Mouse (Mus musculus): Measurements from ENCODE around the gene Shd. TPM values are rescaled to one million over a fixed set of nuclear protein-coding genes. Genes with fewer than 3 reads are reported as not detected.

Gene Shd
- polyA plus RNA-seq, 1 experiment from 2014 or later: 102 TPM

DNA sequence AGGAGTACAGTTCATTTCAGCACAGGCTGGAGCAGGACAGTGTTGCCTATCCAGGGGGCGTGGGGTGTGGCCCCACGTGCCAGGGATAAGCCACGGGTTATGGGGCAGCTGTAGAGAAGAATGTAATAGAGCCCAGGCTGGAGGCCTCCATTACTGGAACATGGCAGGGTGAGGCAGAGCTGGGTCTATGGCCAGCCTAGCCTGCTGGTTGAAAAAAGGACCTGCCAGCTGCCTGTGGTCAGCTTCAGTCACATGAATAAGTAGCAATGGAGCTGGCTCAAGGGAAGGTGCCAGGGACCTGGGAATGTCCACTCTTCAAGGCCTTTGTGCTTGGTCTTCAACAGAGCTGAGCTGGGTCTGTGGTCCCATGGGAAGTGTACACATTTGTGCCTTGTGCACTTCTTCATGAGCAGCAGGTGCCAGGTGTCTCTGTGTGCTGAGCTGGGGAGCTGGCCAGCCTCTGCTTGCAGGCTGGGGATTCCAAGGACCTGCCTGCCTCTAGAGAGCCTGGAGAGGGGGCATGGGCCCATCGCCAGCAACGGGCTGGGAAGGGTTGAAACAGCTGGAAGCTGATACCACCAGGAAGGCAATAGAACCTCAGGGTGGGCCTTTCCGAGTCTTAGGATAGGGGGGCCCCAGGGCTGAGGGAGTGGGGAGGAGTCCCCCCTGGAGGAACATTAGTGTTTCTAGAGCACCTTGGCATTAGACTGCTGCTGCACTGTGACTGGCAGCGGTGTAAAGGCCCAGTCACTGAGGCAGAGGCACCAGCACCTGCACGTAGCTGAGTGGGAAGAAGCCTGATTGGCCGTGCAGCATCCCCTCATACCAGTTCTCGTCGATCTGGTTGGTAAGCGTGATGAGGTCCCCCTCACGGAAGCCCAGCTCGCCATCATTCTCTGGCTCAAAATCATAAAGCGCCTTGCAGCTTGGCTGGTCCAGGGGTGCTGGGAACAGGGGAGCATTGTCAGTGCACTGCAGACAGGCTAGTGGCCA is 46.8 kb downstream of the Shd start:
- H3K4me1 ChIP-seq (replicated peaks; ENCODE audit: control insufficient read depth, insufficient read depth, low read length): no peaks in the 10 kb centered on the region
- DNase-seq (ENCODE audit: low spot score) (no peak), ATAC-seq (ENCODE audit: low FRiP score) (no peak)
- H3K4me2 ChIP-seq (replicated peaks; ENCODE audit: low read depth, low read length): no peak overlapping the region
- no peaks in the 10 kb centered on the region for H3K27me3 ChIP-seq (ENCODE audit: control insufficient read depth, insufficient read depth, low read length)
- H3K27ac ChIP-seq (ENCODE audit: low read depth, low read length): no peak overlapping the region
- no peak overlapping the region for H3K4me3 ChIP-seq (ENCODE audit: low read depth, low read length)
- H3K9me3 ChIP-seq (ENCODE audit: control insufficient read depth, low read length): no peaks in the 10 kb centered on the region
- H3K36me3 ChIP-seq (ENCODE audit: control insufficient read depth, insufficient read depth, low read length): peaks cover 21% of the 10 kb centered on the region
- WGBS: 86% methylated on average over 15 of the region's 15 CpGs
- no peak overlapping the region for H3K9ac ChIP-seq (ENCODE audit: low read depth, low read length)

DNA sequence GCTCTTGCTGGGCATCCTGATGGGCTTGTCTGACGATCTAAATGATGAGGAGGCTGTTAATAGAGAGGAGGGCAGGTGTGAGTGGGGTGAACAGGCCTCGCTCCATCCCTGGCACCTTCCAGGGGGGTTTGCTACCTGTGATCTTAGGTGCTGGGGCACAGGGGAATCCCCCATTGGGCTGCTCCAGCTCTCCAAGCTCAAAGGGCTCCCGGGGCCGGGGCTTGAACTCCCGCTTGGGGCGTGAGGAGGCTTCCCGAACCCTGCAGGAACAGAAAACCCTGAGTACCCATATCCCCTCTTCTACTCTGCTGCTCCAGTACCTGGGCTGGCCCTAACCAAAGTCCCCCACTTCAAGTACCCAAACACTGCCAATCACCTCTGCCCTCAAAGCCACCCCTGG is 47.6 kb downstream of the Shd start:
- Histone ChIP-seq H3K27me3 (ENCODE audit: control insufficient read depth, insufficient read depth, low read length) (no peaks in the 10 kb centered on the region), H3K27ac (ENCODE audit: low read depth, low read length) (no peak overlapping the region), H3K36me3 (ENCODE audit: control insufficient read depth, insufficient read depth, low read length) (peaks cover 21% of the 10 kb centered on the region), H3K4me3 (ENCODE audit: low read depth, low read length) (no peak overlapping the region), H3K4me2 (replicated peaks; ENCODE audit: low read depth, low read length) (no peak overlapping the region), H3K9me3 (ENCODE audit: control insufficient read depth, low read length) (no peaks in the 10 kb centered on the region), H3K9ac (ENCODE audit: low read depth, low read length) (no peak overlapping the region), H3K4me1 (replicated peaks; ENCODE audit: control insufficient read depth, insufficient read depth, low read length) (peaks cover under 1% of the 10 kb centered on the region; the same call in 1 of the 2 replicates)
- 85% methylated on average over 7 of the region's 7 CpGs for WGBS
- no peak for DNase-seq (ENCODE audit: low spot score)
- 0 out of 2 replicates have a peak, but pooled peaks have one; percentile 2 for ATAC-seq (ENCODE audit: low FRiP score)

DNA sequence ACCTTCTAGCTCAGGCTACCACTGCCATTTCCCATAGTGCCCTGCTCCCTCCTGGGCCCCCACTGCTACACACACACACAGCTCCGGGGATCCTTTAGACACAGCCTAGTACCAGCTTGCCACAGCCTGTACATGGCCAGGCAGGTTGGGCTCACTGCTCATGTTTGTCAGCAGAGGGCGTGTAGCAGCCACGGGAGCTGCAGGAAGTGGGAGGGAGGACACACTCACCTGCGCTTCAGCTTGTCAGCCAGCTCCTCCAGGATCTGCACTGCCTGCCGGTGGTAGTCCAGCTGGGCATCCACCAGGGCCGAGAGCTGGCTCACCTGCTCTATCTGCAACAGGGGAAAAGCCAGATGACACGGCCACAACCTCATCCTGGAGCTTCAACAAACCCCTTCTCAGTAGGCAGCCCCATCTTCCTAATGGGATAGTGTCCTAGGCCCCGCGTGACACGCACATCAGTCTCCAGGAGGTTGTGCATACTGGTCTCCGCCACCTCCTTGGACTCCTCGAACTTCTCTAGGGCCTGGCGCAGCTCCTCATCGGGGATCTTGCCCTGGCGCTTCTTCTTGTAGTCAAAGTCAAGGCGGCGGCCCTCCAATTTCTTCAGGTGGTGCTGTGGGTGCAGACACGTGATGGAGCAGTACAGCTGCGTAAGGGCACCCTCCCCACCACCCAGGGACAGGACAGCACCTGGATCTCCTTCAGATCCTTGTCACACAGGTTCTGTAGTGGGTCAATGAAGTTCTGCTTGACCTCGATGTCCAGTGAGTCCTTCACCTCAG is 48.3 kb downstream of the Shd start:
- no peak overlapping the region for H3K27ac ChIP-seq (ENCODE audit: low read depth, low read length)
- no peak overlapping the region for H3K4me2 ChIP-seq (replicated peaks; ENCODE audit: low read depth, low read length)
- no peaks in the 10 kb centered on the region for H3K9me3 ChIP-seq (ENCODE audit: control insufficient read depth, low read length)
- no peak for DNase-seq (ENCODE audit: low spot score)
- H3K27me3 ChIP-seq (ENCODE audit: control insufficient read depth, insufficient read depth, low read length): no peaks in the 10 kb centered on the region
- H3K9ac ChIP-seq (ENCODE audit: low read depth, low read length): no peak overlapping the region
- peaks cover 21% of the 10 kb centered on the region for H3K36me3 ChIP-seq (ENCODE audit: control insufficient read depth, insufficient read depth, low read length)
- WGBS: 77% methylated on average over 20 of the region's 20 CpGs
- H3K4me3 ChIP-seq (ENCODE audit: low read depth, low read length): no peak overlapping the region
- peak; percentile 22; the same call in 1 of the 2 replicates for ATAC-seq (ENCODE audit: low FRiP score)
- peaks cover 3% of the 10 kb centered on the region; the same call in 1 of the 2 replicates for H3K4me1 ChIP-seq (replicated peaks; ENCODE audit: control insufficient read depth, insufficient read depth, low read length)

DNA sequence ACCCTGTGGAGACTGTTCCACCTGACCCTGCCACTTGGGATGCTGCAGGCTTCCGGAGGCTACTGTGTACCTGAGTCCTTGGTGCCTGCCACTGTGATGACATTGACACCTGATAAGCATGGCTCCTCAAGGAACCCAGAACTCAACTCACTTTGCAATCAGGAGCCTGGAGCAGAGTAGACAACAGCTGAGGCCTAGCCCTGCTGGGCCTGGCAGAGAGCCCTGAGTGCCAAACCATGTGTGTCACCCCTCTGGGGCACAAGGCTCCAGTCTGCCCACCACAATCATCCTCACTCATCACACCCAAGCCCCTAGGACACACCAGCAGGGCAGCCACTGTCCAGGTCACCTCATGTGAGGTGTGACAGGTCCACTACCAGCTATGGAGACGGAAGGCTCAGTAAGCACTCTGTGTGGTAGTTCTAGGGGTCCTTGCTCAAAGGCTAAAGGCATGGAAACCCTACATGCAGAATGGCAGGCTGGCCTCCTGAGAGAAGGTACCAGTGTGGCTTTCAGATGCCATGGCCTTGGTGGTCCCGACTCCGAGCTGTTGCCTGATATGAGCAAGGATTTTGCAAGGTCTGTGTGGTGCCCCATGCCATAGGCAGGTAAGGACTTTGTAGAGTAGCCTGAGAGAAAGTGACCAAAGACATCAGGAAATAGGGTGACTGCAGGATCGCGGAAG is 50.3 kb downstream of the Shd start:
- no peak for ATAC-seq (ENCODE audit: low FRiP score)
- Histone ChIP-seq H3K27me3 (ENCODE audit: control insufficient read depth, insufficient read depth, low read length) (no peaks in the 10 kb centered on the region), H3K36me3 (ENCODE audit: control insufficient read depth, insufficient read depth, low read length) (peaks cover 21% of the 10 kb centered on the region), H3K27ac (ENCODE audit: low read depth, low read length) (no peak overlapping the region), H3K9ac (ENCODE audit: low read depth, low read length) (no peak overlapping the region), H3K4me1 (replicated peaks; ENCODE audit: control insufficient read depth, insufficient read depth, low read length) (peaks cover 3% of the 10 kb centered on the region; the same call in 1 of the 2 replicates), H3K4me3 (ENCODE audit: low read depth, low read length) (no peak overlapping the region), H3K4me2 (replicated peaks; ENCODE audit: low read depth, low read length) (no peak overlapping the region), H3K9me3 (ENCODE audit: control insufficient read depth, low read length) (no peaks in the 10 kb centered on the region)
- DNase-seq (ENCODE audit: low spot score): no peak
- WGBS: 96% methylated on average over 6 of the region's 6 CpGs

DNA sequence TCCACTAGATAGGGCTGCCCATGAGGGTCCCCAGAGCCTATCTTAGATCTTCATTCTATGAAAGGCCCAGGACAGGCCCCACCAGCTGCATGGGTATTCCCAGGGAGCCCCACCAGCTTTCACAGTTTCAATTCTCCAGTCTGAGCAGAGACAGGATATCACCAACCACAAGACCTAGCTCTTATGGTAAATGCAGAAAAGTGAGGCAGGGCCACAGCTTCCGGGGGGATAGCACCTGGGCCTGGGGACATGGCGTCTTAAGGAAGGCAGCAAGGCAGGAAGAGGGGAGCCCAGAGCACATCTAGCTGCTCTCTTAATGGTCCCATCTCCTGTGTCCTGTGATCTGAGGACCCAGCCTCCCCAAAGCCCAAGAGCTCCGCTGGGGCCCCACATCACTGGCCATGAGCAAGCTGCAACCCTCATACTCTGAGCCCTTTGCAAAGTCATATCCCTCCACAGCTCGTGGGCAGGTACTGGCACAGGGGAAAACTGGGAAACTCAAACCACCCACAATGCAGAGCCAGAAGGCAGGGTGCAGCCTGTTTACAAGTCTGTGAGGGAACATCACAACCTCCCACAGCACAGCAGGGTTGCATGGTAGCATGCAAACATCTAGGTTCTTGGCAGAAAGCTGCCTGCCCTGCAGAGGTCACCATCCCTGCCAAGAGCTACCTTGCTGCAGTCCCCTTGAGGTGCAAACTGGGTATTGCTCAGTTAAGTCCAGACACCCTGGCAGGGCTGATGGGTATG is 51.1 kb downstream of the Shd start:
- Histone ChIP-seq H3K27ac (ENCODE audit: low read depth, low read length) (peak overlapping the region; percentile 13; the same call in 1 of the 2 replicates), H3K4me2 (replicated peaks; ENCODE audit: low read depth, low read length) (no peak overlapping the region), H3K9ac (ENCODE audit: low read depth, low read length) (no peak overlapping the region), H3K27me3 (ENCODE audit: control insufficient read depth, insufficient read depth, low read length) (no peaks in the 10 kb centered on the region), H3K36me3 (ENCODE audit: control insufficient read depth, insufficient read depth, low read length) (peaks cover 16% of the 10 kb centered on the region), H3K4me1 (replicated peaks; ENCODE audit: control insufficient read depth, insufficient read depth, low read length) (peaks cover 3% of the 10 kb centered on the region; the same call in 1 of the 2 replicates), H3K9me3 (ENCODE audit: control insufficient read depth, low read length) (no peaks in the 10 kb centered on the region), H3K4me3 (ENCODE audit: low read depth, low read length) (no peak overlapping the region)
- DNase-seq (ENCODE audit: low spot score): no peak
- 91% methylated on average over 4 of the region's 4 CpGs for WGBS
- no peak for ATAC-seq (ENCODE audit: low FRiP score)

DNA sequence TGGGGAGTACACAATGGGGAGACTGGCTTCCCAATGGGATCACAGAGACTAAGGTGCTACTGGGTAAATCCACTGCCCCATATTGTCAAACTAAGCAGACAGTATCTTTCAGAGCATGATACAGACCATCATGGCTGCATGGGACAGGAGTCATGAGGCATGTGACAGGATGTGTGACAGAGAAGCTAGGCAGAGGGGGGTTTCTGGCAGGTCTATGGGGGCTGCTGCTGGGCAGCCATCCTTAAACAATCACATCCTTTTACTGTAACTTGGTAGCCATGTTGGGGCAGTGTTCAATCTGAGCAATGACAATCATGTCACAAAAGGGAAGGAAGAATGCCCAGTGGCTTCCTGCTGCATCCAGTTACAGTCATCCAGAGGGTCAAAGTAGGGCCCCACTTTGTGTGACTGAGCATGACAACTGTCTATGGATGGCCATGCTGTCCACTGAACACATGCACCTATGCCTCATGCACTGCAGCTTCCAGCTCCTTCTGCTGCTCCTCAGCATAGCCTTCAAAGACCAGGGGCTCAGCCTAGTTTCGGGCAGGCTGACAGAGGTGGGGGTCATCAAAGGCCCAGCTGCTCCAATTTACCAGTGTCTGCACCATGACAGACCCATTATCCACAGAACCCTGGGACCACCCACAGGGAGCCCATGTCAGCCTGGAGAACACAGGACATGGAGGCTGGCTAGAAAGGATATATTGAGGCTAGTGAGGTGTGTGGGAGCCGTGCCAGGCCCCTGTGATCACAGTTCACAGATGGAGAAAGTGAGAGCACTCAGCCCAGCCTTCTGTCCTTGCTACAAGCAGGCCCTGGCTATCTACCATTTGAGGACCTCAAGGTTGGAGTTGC is 52.1 kb downstream of the Shd start:
- no peak overlapping the region for H3K4me3 ChIP-seq (ENCODE audit: low read depth, low read length)
- no peaks in the 10 kb centered on the region for H3K9me3 ChIP-seq (ENCODE audit: control insufficient read depth, low read length)
- H3K27ac ChIP-seq (ENCODE audit: low read depth, low read length): peak overlapping the region; percentile 13; the same call in 1 of the 2 replicates
- no peak for DNase-seq (ENCODE audit: low spot score)
- no peaks in the 10 kb centered on the region for H3K27me3 ChIP-seq (ENCODE audit: control insufficient read depth, insufficient read depth, low read length)
- no peak overlapping the region for H3K9ac ChIP-seq (ENCODE audit: low read depth, low read length)
- ATAC-seq (ENCODE audit: low FRiP score): peak; percentile 22; the same call in 1 of the 2 replicates
- H3K4me2 ChIP-seq (replicated peaks; ENCODE audit: low read depth, low read length): no peak overlapping the region
- peaks cover 3% of the 10 kb centered on the region; the same call in 1 of the 2 replicates for H3K4me1 ChIP-seq (replicated peaks; ENCODE audit: control insufficient read depth, insufficient read depth, low read length)
- WGBS: 53% methylated on average over 2 of the region's 2 CpGs
- H3K36me3 ChIP-seq (ENCODE audit: control insufficient read depth, insufficient read depth, low read length): peaks cover 10% of the 10 kb centered on the region

DNA sequence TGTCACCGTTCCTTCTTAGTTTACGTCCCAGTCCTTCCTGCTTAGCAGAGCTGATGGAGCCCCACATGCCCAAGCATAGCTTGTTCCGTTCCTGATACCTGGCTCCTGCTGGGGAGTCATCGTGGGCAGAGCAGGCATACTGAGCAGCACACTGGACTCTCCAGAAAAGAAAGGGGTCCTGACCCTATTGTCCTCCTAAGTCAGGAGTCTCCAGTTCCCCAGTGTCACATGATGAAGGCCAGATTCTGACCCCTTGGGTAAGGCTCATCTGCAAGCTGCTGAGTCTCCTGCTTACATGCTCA is 52.7 kb downstream of the Shd start:
- Histone ChIP-seq H3K4me3 (ENCODE audit: low read depth, low read length) (no peak overlapping the region), H3K9me3 (ENCODE audit: control insufficient read depth, low read length) (no peaks in the 10 kb centered on the region), H3K36me3 (ENCODE audit: control insufficient read depth, insufficient read depth, low read length) (peaks cover 5% of the 10 kb centered on the region), H3K27ac (ENCODE audit: low read depth, low read length) (no peak overlapping the region), H3K4me2 (replicated peaks; ENCODE audit: low read depth, low read length) (no peak overlapping the region), H3K27me3 (ENCODE audit: control insufficient read depth, insufficient read depth, low read length) (no peaks in the 10 kb centered on the region), H3K4me1 (replicated peaks; ENCODE audit: control insufficient read depth, insufficient read depth, low read length) (peaks cover 3% of the 10 kb centered on the region; the same call in 1 of the 2 replicates), H3K9ac (ENCODE audit: low read depth, low read length) (no peak overlapping the region)
- 77% methylated on average over 4 of the region's 4 CpGs for WGBS
- no peak for ATAC-seq (ENCODE audit: low FRiP score)
- no peak for DNase-seq (ENCODE audit: low spot score)
